Mouse (Mus musculus) forebrain, embryonic 14.5 days (tissue): ENCODE data around the gene Dock7. TPM values are rescaled to one million over a fixed set of nuclear protein-coding genes. Genes with fewer than 3 reads are reported as not detected.

Source experiments
- ATAC-seq: fragments of 200-750 bp; cut with Nextera tagmentation; 2 replicates; pipeline ENCODE4 v1.8.0; 2017; ENCODE audit warnings: mild to moderate bottlenecking, moderate library complexity
- DNase-seq: peaks from one replicate; pipeline ENCODE4 v3.0.0-alpha.2; 2015; ENCODE audit warnings: low spot score
- H3K27ac ChIP-seq: fragments of 300-500 bp; sonication (generic); 2 replicates; pipeline ENCODE4 v1.5.1; 2014; ENCODE audit warnings: low read depth, mild to moderate bottlenecking, control low read depth, low read length, moderate library complexity
- H3K27me3 ChIP-seq: fragments of 300-500 bp; sonication (generic); replicated peaks from 2 replicates; pipeline ENCODE4 v1.6.1; 2014; ENCODE audit warnings: low read length, control low read depth, mixed read lengths; ENCODE audit not compliant: control insufficient read depth, insufficient read depth
- H3K36me3 ChIP-seq: fragments of 300-500 bp; sonication (generic); 2 replicates; pipeline ENCODE4 v1.6.1; 2014; ENCODE audit warnings: low read length, control low read depth; ENCODE audit not compliant: control insufficient read depth, insufficient read depth
- H3K4me1 ChIP-seq: fragments of 300-500 bp; sonication (generic); 2 replicates; pipeline ENCODE4 v1.6.1; 2014; ENCODE audit warnings: antibody characterized with exemption, low read length, control low read depth; ENCODE audit not compliant: control insufficient read depth, insufficient read depth
- H3K4me2 ChIP-seq: fragments of 300-500 bp; sonication (generic); 2 replicates; pipeline ENCODE4 v1.6.1; 2014; ENCODE audit warnings: mild to moderate bottlenecking, control low read depth, low read length
- H3K4me3 ChIP-seq: fragments of 300-500 bp; sonication (generic); 2 replicates; pipeline ENCODE4 v1.5.1; 2014; ENCODE audit warnings: low read depth, low read length, control low read depth
- H3K9ac ChIP-seq: fragments of 300-500 bp; sonication (generic); 2 replicates; pipeline ENCODE4 v1.6.1; 2014; ENCODE audit warnings: mild to moderate bottlenecking, low read length, control low read depth, moderate library complexity
- H3K9me3 ChIP-seq: fragments of 300-500 bp; sonication (generic); replicated peaks from 2 replicates; pipeline ENCODE4 v1.6.1; 2016; ENCODE audit warnings: low read length, control low read depth, mixed read lengths; ENCODE audit not compliant: control insufficient read depth
- WGBS: fragments of 180-500 bp; shearing (Covaris S2); extraction: QIAGEN DNeasy Blood & Tissue Kit; methylation state at CpG from one replicate; pipeline ENCODE4 v1.1.7; 2014; 5-methylcytosine and 5-hydroxymethylcytosine counted together
- polyA plus RNA-seq: library from polyadenylated mRNA; unstranded; fragments of >200 nt; fragmentation: Nextera tagmentation; extraction: Ambion mirVana; gene quantifications from 2 replicates; pipeline ENCODE4 v1.2.1, GENCODE M21; 2014

Gene Dock7
- polyA plus RNA-seq, 1 experiment from 2014 or later: 80.3 TPM

DNA sequence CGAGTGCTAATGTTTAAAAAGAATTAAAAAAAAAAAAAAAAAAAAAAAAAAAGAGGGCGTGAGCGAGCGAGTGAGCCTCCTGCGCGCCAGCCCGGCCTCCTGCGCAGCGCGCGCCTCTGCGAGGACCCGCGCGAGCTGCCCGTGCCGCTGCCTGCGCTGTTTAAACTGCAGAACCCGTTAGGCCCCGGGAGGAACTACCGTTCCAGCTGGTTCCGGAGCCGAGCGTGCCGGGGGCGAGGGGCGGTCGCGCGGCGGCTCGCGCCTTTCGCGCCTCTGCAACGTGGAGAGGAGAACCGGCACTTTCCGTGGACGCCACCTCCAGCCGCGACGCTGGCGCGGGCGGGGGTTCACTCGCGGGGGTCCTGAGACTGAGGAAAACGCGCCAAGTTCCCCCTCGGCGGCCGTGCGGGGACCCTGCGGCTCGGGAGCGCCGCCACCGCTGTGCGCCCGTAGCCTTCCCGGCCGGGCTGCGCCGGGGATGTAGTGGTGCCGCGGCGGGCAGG, 197.1 kb downstream of the Dock7 start, which contains the start of gene Usp1:
Gene Usp1 (plus strand): TSS at position 243 of the 503 bp plus-strand sequence.
- Histone ChIP-seq H3K4me3 (peak within 1 kb of the TSS; percentile 92), H3K4me2 (peak within 1 kb of the TSS; percentile 81), H3K9me3 (no peaks in the 10 kb centered on the region), H3K9ac (peak within 1 kb of the TSS; percentile 93), H3K27me3 (no peaks in the 10 kb centered on the region), H3K4me1 (peaks cover 8% of the 10 kb centered on the region; the same call in 1 of the 2 replicates), H3K36me3 (peaks cover 2% of the 10 kb centered on the region; the same call in 1 of the 2 replicates), H3K27ac (peak within 1 kb of the TSS; percentile 100)
- peak; percentile 64 for ATAC-seq
- peak; percentile 90 for DNase-seq
- under 1% methylated on average over 48 of the region's 67 CpGs for WGBS

DNA sequence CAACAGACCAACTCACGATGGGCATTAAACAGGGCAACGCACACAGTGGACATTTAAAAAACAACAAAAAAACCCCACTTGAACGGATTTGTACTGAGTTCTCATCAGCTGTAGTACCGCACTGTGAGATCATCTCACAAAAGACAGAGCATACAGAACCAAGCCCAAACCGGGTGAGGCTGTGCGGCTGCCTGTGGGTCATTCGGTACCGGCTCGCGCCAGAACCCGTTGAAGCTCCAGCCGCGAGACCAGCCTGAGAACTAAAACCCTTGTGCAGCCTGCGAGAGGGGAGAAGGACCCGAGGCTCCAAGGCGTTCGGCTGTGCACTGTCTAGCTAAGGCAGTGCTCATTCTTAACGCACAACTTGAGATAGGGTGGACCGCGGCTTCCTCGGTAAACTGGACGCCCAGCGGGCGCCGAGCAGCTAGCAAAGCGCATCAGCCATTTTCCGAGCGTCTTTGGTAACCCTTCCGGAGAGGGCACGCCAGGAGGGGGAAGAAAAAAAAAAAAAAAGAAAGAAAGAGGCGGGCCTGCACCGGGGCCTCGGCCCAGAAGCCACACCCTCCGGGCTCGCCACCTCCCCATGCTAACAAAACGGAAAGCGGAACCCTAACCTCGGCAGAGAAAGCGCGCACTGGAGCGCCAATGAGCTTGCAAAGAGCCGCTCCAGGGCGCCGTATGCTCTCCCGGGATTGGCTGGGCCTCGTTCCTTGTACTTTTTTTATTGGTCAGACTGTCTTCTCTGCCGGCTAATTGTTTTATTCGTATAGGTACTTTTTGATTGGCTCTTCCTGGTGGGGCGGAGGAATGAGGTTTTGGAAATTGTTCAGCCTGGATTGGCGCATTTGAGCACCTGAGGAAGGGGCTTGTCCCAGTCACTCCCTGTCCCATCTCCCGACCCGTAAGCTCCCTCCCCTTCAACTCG, 197.8 kb downstream of the Dock7 start:
- DNase-seq: peak; percentile 99
- peak overlapping the region; percentile 92 for H3K4me3 ChIP-seq
- peak overlapping the region; percentile 81 for H3K4me2 ChIP-seq
- peak; percentile 95 for ATAC-seq
- H3K36me3 ChIP-seq: no peaks in the 10 kb centered on the region
- H3K27me3 ChIP-seq: no peaks in the 10 kb centered on the region
- peak overlapping the region; percentile 88 for H3K9ac ChIP-seq
- WGBS: under 1% methylated on average over 53 of the region's 53 CpGs
- peaks cover 8% of the 10 kb centered on the region; the same call in 1 of the 2 replicates for H3K4me1 ChIP-seq
- H3K9me3 ChIP-seq: no peaks in the 10 kb centered on the region
- H3K27ac ChIP-seq: peak overlapping the region; percentile 100

DNA sequence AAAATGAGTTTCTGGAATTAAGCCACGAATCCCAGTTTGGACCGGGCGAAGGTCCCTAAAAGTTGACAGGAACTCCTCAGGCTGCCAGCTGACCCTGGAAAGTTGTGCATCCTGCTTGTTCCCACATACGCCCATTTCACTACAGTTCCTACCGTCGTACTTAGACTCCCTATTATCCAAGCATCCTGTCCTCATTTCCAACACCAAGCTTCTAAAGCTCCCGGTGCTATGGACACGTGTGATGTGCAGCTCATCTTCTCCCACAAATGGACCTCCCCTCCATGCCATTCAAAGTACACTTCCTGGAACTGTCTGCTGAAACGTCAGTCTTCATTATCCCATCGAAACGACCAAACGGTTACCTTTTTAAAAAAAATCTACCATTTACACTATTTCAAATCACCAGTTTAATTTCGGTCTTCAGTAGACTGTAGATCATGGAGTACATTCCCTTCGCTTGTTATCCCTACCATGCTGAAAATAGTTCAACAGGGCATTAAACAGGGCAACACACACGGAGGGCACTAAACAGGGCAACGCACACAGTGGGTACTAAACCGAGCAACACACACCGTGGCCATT, 198.6 kb downstream of the Dock7 start:
- ATAC-seq (peak; percentile 1), DNase-seq (peak; percentile 29)
- no peaks in the 10 kb centered on the region for H3K36me3 ChIP-seq
- H3K4me1 ChIP-seq: peaks cover 8% of the 10 kb centered on the region; the same call in 1 of the 2 replicates
- no peaks in the 10 kb centered on the region for H3K9me3 ChIP-seq
- H3K4me2 ChIP-seq: peak overlapping the region; percentile 81
- H3K9ac ChIP-seq: peak overlapping the region; percentile 88
- WGBS: 15% methylated on average over 18 of the region's 18 CpGs
- peak overlapping the region; percentile 92 for H3K4me3 ChIP-seq
- H3K27ac ChIP-seq: peak overlapping the region; percentile 96
- no peaks in the 10 kb centered on the region for H3K27me3 ChIP-seq

DNA sequence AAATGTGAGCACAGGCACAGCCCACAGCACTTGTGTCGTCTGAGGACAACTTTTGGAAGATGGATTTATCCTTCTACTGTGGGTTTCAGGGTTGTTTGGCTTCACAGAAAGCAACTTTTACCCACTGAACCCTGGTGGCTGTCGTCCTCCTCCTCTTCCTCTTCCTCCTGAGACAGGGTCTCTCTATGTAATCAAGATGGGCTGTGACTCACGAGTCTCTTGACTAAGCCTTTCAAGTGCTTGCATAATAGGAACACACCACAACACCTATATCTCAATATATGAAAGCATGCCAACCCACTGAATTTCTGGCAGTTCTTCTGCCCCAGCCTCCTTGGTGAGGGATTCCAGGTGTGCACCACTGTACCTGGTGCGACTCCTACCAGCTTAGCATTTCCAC, 199.8 kb downstream of the Dock7 start:
- WGBS: 93% methylated on average over 4 of the region's 4 CpGs
- H3K4me3 ChIP-seq: no peak overlapping the region
- H3K9me3 ChIP-seq: no peaks in the 10 kb centered on the region
- DNase-seq (no peak), ATAC-seq (no peak)
- peaks cover 8% of the 10 kb centered on the region; the same call in 1 of the 2 replicates for H3K4me1 ChIP-seq
- H3K27me3 ChIP-seq: no peaks in the 10 kb centered on the region
- no peak overlapping the region for H3K27ac ChIP-seq
- no peak overlapping the region for H3K9ac ChIP-seq
- H3K4me2 ChIP-seq: no peak overlapping the region
- H3K36me3 ChIP-seq: no peaks in the 10 kb centered on the region

DNA sequence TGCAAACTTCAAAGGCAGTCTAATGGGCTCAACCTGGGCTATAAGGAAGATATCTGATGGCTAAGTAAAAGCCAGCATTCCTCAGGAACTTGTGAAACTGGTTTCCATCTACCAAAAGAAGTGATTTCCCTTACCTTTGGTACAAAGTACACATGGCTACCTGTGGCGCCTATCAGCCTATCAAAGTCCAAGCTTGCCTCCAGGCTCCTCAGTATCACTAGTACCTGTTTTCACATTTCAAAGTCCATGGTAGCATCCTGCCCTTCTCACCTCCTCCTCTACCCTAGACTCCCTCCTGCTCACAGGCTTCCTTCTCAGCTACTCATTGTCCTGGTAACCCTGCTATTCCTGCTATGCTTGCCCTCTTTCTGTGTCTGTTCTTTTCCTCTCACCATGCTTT, 202.5 kb downstream of the Dock7 start:
- no peak overlapping the region for H3K4me2 ChIP-seq
- no peak for DNase-seq
- no peaks in the 10 kb centered on the region for H3K36me3 ChIP-seq
- no peak for ATAC-seq
- H3K27me3 ChIP-seq: no peaks in the 10 kb centered on the region
- no peaks in the 10 kb centered on the region for H3K9me3 ChIP-seq
- no peak overlapping the region for H3K27ac ChIP-seq
- H3K4me1 ChIP-seq: peaks cover 5% of the 10 kb centered on the region; the same call in 1 of the 2 replicates
- H3K4me3 ChIP-seq: no peak overlapping the region
- WGBS: 92% methylated on average over 1 of the region's 1 CpGs
- no peak overlapping the region for H3K9ac ChIP-seq

DNA sequence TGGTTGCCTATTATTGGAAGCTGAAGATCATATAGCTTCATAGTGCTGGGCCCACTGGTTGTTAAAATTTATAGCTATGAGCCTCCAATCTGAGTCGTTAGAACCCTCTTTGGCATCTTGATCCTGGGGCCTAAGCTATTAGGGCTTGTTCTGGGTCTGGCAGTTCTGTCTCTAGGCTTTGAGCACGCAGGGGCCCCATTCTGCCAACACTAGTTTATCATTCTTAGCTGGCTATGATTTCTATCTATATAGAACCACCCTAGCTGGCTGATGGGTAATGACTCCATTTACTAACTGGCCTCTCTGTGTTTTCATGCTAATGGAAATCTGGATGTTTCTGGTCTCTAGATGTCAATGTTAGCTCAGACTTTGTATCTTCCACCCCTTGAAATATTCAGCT, 203.0 kb downstream of the Dock7 start:
- DNase-seq: no peak
- Histone ChIP-seq H3K4me3 (no peak overlapping the region), H3K4me2 (no peak overlapping the region), H3K36me3 (no peaks in the 10 kb centered on the region), H3K4me1 (peaks cover 5% of the 10 kb centered on the region; the same call in 1 of the 2 replicates), H3K9ac (no peak overlapping the region), H3K9me3 (no peaks in the 10 kb centered on the region), H3K27me3 (no peaks in the 10 kb centered on the region), H3K27ac (no peak overlapping the region)
- 69% methylated on average over 2 of the region's 2 CpGs for WGBS
- ATAC-seq: no peak

DNA sequence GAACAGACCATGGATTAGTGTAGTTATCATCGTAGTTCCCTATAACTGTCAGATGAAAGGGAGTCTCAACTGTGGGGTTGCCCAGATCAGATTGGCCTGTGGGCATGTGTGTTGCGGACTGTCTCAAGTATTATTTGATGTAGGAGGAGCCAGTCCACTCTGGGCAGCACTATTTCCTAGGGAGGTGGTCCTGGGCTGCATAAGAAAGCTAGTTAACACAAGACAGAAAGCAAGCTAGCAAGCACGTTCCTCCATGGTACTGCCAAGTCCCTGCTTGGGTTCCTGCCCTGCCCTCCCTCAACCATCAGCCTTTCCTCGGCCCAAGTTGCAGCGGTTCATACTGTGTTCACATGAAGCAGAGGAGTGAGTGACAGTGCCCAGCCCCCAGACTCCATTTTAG, 210.5 kb downstream of the Dock7 start:
- 93% methylated on average over 5 of the region's 5 CpGs for WGBS
- Histone ChIP-seq H3K36me3 (no peaks in the 10 kb centered on the region), H3K4me1 (no peaks in the 10 kb centered on the region), H3K4me2 (no peak overlapping the region), H3K9ac (no peak overlapping the region), H3K27ac (no peak overlapping the region), H3K9me3 (no peaks in the 10 kb centered on the region), H3K27me3 (no peaks in the 10 kb centered on the region), H3K4me3 (no peak overlapping the region)
- no peak for ATAC-seq
- DNase-seq: no peak

DNA sequence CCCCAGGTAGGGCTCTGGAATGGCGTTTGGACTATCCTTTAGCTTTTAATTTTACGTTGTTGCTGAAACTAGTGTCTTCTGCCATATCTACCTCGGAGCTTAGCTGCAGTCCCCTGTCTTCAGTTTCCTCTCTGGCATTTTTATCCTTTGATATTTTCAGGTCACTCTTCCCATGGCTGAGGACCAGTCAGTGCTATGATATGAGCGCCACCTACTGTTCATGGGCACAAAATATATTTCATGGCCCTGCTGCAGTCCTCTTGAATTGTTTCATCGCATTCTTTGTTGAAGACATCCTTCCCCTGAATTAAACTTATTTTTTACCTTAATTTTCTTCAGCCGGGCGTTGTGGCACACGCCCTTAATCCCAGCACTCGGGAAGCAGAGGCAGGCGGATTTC, 233.6 kb downstream of the Dock7 start:
- Histone ChIP-seq H3K9ac (no peak overlapping the region), H3K9me3 (no peaks in the 10 kb centered on the region), H3K36me3 (no peaks in the 10 kb centered on the region), H3K4me3 (no peak overlapping the region), H3K27ac (no peak overlapping the region), H3K4me2 (no peak overlapping the region), H3K4me1 (no peaks in the 10 kb centered on the region), H3K27me3 (no peaks in the 10 kb centered on the region)
- peak; percentile 84 for DNase-seq
- 17% methylated on average over 10 of the region's 10 CpGs for WGBS
- ATAC-seq: peak; percentile 81
